Mouse (Mus musculus) activated CD4-positive, CD25-positive, alpha-beta regulatory T cell, adult 9 weeks (primary cell): ENCODE measurements around the gene Zfp568. TPM values are rescaled to one million over a fixed set of nuclear protein-coding genes. Genes with fewer than 3 reads are reported as not detected.

Experiments
- polyA plus RNA-seq: library from polyadenylated mRNA; unstranded; fragments of 100-300 nt; shearing (Covaris generic); gene quantifications from one replicate; pipeline ENCODE4 v1.2.1, GENCODE M21; 2017

Zfp568 gene
- polyA plus RNA-seq, result 5.6 TPM

DNA sequence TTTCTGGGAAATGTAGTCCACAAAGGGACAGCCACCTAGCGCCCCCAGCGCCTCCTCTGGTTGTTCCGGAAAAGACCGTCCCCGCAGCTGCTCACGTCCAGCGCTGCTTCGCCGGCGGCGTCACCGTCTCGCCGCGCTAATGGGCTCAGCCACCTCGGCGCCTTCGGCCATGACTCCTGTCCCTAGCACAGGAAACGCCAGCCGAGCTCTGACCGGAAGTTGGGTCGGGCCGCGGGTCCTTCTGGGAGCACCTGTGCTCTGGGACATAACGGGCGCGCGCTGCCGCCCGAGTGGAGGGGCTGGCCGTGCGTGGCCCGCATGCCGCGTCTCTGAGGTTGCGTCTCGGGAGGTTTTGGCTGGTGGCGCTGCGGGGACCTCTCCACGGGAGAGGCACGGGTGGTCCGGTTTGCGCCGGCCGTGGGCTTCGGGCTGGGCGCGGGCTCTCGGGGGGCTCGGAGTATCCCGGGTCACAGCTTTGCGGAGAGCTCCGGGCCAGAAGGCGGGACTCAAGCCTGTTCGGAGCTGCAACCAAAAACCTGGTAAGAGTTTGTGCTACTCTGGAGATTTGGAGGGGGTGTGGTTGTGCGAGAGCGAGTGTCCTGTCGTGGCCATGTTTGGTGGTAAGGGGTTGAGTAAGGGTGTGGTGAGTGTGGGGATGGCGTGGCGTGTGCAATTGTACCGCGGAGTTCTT lies at the start of gene Zfp568:
Gene Zfp568, plus strand, starts transcription at position 266 of the 691 bp plus-strand sequence.

GRCm38 (mm10) chr7:29953513-29954401 lies 30.0 kb upstream of the Zfp568 start, which contains the start of gene Zfp74:
Gene Zfp74, minus strand, starts transcription at chr7:29954089.

DNA sequence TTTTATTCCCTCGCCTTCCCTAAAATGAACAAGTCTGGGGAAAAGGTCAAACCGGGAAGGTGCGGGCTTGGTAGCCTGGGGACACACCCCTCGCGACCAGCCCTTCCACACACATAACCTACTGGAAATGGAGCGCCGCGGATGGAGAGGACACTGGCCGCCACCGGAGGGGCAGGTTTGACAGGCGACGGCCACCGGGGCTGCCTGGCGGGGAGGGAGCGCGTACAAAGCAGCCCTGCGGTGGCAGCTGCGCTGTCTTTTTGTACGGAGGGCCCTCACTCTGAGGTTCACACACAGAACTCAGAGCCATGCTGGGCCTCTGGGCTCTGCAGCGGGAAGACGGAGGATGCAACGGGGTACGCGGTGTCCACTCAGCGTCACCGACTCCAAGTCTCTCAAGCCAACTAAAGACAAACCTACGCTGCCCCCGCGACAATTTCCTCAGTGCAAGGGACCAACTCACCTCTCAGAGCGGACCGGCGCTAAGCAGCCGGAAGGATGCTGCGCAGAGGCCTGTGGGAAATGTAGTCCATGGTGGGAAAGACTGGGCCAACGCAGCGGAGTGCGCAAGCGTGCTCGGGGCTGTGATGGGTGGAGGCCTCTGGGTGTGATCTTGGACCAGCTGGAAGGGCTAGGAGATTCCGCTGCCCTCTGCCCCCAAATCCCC lies 67.3 kb downstream of the Zfp568 start, which contains the start of gene Zfp14:
Gene Zfp14, minus strand, starts transcription at position 499 of the 667 bp plus-strand sequence.

GRCm38 (mm10) chr7:30072146-30073028 lies 88.6 kb downstream of the Zfp568 start, which contains the start of gene Zfp82:
Gene Zfp82, minus strand, starts transcription at chr7:30072900.

Other genes starting within 250 kb of the Zfp568 start
- gene Zfp84, start 215.4 kb upstream of the Zfp568 start, polyA plus RNA-seq, result 24.1 TPM
- 0.16 TPM for gene Zfp30, start 200.0 kb upstream of the Zfp568 start, polyA plus RNA-seq
- gene Zfp790, start 167.8 kb upstream of the Zfp568 start, polyA plus RNA-seq, result 25.7 TPM
- gene Zfp940, start 130.3 kb upstream of the Zfp568 start, polyA plus RNA-seq, result 5.5 TPM
- 13.5 TPM for gene Zfp420, start 124.0 kb upstream of the Zfp568 start, polyA plus RNA-seq
- gene Zfp27, start 77.4 kb upstream of the Zfp568 start, polyA plus RNA-seq, result 5.6 TPM
- 1.1 TPM for gene Zfp383, start 75.7 kb upstream of the Zfp568 start, polyA plus RNA-seq
- 7.1 TPM for gene Zfp74, start 29.9 kb upstream of the Zfp568 start, polyA plus RNA-seq
- gene Zfp14, start 67.4 kb downstream of the Zfp568 start, polyA plus RNA-seq, result 6.8 TPM
- gene Zfp82, start 88.9 kb downstream of the Zfp568 start, polyA plus RNA-seq, result 10.5 TPM
- gene Gm26920, start 106.5 kb downstream of the Zfp568 start, polyA plus RNA-seq, result 3.0 TPM
- gene Zfp566, start 106.6 kb downstream of the Zfp568 start, polyA plus RNA-seq, result 9.6 TPM
- 106 TPM for gene Zfp260, start 110.8 kb downstream of the Zfp568 start, polyA plus RNA-seq
- gene Zfp382, start 138.0 kb downstream of the Zfp568 start, polyA plus RNA-seq, result 16.9 TPM
- 32.9 TPM for gene Zfp146, start 185.8 kb downstream of the Zfp568 start, polyA plus RNA-seq
- gene Cox7a1, start 200.2 kb downstream of the Zfp568 start, polyA plus RNA-seq, result 1.0 TPM
- 80.5 TPM for gene Capns1, start 214.9 kb downstream of the Zfp568 start, polyA plus RNA-seq
- 49.2 TPM for gene Polr2i, start 248.0 kb downstream of the Zfp568 start, polyA plus RNA-seq
- gene Tbcb, start 248.3 kb downstream of the Zfp568 start, polyA plus RNA-seq, result 132 TPM